Mouse (Mus musculus): ENCODE measurements around the gene Podn.

Podn gene

DNA sequence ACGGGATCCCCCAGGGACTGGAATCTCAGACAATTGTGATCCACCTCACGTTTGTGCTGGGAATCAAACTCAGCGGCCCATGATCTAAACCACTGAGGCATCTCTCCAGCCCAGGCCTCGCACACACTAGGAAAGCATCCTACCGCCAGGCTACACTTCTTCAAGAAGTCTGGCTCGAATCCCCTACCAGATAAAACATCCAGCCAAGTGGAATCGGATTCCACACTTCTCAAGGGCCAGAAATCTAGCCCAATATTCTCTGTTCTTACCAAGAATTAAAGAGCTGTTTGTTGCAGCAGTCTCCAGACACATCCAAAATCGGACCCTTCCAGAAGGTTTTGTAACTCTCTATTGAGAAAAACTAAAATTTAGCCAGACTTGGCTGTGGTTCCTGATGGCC, 59.2 kb downstream of the Podn start:
- no peak for DNase-seq

DNA sequence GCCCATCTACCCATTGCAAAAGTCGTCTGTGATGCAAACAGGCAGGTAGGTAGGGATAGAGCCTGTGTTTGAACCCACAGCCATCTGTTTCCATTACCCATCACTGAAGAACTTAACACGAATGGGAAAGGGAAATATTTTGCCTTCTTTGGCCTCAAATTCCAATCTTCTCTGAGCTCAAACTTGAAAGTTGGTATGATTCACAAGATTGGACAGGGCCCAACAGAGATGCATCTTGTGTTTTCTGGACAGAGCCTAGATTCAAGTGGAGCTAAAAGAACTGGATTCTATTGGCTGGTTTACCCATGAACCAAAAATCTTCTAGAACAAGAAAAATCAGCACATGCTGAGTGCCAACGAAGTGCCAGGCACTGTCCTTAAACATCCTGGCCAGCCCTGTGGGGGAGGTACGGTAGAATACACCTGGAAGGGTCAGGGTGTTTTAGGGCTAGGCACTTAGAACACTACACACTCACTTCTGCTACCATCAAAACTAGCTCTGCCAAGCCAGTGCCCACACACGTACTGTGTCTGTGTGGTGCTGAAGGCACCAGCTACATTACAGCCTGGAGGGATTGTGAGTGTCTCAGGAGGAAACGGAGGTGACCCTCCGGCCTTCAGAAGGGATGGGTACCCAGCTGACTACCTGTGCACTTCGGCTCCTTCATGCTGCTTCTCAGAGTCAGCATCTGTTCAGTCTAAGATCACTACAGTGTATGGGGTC, 63.0 kb downstream of the Podn start:
- DNase-seq: peak; percentile 54

DNA sequence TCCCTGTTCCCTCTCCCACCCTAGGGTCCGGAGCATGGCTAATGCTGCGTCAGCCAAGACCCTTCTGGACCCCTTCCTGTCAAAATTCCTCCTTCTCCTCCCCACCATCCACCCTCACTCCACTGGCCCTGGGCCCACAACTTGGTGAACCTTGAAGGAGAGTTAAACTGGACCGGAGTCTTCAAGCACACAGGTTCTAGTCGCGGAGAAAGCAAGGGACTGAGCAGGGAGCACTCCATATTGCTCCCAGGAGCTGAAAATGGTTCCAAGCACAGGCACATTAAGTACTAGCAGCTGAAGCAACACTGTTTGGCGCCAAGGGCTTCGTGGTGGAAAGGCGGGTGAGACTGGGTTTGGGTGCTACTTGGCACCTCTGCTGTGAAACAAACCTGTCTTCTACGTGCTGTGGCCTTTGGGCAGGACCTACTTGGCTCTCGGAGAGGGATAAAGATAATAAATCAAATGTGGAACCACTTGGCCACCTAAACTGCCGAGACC, 63.8 kb downstream of the Podn start:
- DNase-seq: no peak

DNA sequence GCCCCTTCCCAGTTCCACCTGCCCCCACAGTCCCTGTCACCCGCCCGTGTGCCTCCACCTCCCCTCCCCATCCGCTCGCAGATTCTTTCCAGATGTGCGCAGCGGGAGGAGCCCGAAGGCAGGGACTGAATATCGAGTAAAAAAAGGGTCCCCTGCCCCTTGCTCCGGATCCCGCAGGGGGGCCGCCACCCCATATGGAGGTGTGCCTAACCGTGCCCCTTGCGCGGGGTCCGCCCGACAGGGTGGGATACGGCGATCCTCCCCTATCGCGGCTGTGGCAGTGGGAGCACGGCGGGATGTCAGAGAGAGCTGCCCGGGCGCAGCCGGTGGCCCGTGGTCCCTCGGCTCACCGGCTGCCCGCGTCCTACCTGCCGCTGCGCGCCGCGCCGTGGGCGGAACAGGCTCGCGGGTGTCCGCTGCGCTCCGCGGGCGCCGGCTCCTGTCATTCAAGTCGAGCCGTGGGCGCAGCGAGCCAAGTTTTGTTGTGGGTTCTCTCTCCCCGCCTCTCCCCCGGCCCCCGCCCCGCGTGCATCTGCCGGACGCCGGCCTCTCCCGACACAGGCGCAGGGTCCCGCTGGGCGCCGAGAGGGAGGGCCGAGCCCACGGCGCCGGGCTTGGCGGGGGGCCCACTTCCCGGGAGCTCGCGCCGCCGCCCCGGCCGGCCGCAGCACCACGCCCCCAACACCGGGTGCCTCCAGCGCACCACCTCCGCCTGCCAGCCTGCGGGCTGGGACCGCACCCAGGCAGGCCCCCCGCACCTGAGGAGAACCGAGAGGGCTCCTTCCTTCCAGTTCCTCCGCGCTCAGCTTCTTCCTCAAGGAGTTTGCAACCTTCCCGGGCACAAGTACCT, 64.5 kb downstream of the Podn start:
- DNase-seq: peak; percentile 78

DNA sequence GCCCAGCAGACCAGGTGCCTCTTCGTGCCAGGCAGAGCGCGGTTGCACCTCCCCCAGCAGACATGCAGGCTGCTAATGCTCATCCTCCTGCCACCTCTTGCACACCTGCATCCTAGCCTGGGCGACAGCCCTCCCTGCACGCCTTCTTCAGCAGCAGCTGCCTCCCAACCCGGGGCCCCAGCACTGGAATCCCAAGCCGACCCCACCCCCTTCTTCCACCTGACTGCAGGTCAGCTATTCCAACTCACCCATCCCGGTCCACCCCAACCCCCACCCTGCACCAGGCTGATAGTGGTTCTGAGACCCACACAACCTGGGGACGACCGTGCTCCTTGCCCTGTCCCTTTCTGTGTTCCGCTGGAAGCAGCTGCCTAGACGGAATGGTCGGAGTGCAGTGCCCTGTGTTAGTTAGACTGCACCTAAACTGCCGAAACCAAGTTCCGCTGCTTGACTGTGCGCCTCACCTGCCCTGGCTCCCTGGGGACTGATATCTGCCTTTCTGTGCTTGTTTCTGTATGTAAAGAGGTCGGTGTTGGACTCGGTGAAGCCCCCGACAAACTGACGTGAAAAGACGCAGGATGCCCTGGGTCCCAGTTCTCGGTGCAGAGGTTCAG, 65.2 kb downstream of the Podn start:
- no peak for DNase-seq

DNA sequence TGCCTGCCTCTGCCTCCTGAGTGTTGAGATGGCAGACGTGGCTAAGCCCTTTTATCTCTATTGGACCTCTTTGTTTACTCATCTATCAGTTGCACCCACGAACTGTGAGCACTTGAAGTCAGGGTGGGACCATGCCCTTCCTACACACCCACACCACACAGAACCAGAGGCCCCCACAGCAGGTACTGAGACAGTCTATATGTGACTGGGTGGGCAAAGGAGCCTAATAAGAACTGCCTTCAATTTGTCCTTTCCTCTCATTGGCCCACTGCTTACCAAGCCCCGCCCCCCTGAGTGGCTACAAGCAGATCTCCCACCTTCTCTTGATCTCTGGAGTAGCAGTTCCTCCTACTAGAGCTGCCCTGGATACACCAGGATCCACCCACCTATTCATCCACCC, 70.1 kb downstream of the Podn start:
- no peak for DNase-seq

DNA sequence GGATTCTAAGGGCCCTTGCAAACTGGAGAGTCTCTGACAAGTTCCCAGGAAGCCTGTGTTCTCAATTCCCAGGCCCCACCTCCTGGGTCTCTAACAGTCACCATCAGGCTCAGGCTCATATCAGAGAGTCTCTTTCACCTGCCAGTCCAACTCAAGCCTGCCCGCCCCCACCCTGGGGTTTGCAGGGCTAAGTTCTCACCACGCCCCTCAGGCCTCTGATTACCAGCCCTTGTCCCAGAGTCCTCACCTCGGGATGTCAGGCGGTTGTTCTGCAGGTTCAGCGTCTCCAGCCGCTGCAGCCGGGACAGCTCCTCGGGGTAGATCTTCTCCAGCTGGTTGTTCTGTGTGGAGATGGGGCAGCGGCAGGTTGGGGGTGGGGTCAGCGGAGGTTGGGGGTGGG, 71.0 kb downstream of the Podn start:
- DNase-seq: no peak

DNA sequence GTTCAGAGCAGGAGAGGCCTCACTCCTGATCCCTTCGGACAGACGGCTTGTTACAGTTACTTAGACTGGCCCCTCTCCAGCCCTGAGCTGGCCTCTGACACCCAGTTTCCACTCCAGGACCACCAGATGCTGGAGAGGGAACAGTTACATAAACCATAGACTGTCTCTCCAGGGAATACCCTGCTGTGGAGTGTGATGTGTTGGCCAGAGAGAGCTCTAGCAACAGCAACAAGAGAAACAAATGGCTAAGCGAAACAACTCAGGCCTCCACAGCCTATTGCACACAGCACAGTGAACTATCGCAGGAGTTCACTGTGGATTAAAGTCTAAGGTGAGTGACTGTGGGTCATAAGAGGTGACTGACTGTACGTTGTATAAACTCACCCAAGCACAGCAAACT, 71.6 kb downstream of the Podn start:
- DNase-seq: no peak

DNA sequence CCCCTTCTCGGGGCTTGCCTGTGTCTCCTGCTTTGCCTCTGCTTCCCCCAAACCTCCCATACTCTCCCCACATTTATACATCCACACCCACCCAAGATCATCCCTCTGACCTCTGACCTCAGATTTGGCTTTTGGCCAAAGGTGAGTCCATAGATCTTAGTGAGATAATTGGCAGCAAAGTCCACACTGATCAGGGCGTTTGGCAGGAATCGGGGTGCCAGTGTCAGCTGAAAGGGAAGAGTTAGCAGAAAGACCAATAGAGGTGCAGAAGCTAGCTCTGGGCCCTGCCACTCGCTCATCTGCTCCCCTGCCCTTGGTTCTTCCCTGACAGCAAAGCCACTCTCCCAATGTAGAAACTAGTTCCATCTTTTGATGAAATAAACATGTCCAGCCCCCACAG, 73.1 kb downstream of the Podn start:
- DNase-seq: no peak

DNA sequence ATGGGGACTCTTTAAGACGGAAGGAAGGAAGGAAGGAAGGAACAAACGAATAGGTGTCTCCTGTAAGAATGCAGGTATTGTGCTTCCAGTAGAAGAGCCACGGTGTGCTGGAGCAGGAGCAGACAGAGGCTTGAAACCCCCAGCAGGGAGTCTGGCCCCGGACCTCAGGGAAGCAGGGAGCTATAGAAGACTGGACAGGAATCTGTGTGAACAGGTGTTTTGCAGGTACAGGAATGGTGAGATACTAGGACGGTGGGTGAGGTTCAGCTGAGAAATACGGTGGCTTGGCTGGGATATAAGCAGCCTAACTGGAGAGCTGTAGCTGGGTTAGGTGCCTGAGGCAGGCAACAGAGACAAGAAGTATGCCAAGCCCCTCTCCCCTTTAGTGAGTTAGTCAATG, 76.1 kb downstream of the Podn start:
- no peak for DNase-seq

DNA sequence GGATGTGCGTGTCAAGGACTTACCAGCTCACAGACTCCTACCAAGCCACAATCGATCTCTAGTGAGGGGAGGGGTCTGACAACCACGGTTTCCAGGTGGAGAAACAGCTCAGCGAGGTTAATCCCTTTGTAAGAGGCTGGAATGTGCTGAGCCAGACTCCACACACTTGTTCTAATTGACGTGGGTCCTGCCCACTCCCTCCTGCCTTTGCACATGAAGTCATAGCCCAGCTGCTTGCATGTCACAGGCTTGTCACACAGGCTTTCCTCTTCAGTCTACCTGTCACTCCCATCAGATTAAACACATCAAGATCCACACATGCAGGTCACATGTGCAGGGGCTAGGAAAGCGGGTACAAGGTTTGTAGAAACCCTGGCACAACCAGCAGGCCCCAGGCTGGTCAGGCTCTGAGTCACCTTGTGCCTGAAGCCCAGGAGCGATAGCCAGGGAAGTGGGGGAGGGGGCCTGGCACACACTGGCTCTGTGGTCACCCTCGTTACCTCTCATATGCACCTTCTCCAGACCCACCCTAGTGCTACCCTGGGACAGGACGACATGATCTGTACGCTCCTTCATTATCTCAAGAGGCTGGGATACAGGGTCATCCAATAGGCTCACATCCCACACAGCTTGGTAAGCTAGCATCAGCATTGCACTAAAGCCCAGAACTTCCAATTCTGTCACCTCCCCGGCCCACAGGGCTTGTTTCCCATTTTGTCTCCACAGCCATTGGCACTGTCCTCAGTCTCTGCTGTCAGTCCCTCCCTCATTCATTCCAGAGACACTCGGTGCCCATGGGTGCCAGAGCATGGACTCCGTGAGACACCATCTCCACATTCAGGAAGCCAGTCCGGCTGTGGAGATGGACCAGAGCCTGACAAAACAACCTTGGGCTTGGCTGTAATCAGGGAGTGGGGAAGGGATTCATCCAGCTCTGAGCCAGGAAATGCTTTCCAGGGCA, 77.0 kb downstream of the Podn start:
- peak; percentile 51 for DNase-seq

DNA sequence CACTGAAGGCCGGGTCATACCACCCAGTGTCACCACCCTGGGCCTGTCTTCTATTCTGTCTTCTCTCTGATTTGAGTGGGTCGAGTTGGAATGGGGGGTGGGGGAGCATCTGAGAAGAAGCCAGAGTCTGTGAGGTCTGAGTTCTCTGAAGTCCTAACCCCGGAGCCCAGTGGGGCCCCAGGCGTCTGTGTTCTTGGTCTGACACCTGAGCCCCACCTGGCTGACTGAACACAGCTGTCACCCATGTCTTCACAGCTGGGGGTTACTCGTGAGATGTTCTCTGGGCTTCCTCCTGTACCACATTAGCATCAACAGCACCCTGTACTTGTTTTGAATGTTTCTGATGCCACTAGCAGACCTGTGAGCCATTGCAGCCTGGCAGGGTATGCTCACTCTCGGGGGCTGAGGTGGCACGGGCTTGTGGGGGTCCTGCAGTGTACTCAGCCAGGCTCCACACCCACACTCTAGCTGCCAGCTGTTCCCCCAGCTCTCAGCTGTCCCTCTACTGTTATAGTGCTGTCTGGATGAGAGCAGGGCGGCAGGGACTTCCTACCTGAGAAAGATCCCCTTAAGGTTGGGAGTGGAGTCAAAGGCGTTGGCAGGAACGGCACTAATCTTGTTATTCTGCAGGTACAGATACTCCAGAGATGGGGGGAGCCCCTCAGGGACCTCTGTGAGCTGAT, 77.9 kb downstream of the Podn start:
- DNase-seq: no peak

DNA sequence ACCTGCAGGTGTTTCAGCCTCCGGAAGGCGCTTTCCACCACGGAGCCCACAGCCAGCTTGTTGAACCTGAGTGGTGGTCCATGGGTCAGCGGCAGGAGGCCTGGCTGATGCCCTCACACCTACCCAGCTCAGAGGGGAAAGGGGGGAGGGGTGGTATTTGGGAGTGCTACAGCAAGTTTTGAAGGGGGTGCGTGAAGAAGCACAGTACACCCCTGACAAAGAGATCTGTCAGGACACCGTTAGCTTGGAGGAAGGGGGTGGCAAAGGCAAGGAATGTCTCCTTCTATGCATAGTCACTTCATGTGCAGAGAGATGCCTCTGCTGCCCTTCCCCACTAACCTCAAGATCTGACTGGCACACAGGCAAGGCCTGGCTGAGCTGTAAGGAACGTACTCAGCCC, 78.4 kb downstream of the Podn start:
- no peak for DNase-seq

DNA sequence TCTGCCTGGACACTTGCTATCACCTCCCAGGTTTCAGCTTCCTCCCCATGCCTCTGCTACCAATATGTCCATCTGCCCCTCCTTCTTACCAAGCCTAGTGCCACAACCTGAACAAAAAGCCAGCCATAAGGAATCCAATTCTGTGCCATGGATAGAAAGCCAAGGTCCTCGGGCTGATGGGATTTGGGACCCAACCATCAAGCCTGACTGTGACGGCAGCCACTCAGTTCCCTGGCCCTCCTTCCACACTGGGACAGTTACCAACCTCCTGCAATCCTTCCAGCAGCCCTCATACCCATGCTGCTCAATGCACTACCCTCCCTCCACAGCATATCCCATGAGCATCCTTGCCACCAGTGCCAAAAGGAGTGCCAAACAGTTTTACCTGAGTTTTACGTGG, 79.9 kb downstream of the Podn start:
- no peak for DNase-seq

DNA sequence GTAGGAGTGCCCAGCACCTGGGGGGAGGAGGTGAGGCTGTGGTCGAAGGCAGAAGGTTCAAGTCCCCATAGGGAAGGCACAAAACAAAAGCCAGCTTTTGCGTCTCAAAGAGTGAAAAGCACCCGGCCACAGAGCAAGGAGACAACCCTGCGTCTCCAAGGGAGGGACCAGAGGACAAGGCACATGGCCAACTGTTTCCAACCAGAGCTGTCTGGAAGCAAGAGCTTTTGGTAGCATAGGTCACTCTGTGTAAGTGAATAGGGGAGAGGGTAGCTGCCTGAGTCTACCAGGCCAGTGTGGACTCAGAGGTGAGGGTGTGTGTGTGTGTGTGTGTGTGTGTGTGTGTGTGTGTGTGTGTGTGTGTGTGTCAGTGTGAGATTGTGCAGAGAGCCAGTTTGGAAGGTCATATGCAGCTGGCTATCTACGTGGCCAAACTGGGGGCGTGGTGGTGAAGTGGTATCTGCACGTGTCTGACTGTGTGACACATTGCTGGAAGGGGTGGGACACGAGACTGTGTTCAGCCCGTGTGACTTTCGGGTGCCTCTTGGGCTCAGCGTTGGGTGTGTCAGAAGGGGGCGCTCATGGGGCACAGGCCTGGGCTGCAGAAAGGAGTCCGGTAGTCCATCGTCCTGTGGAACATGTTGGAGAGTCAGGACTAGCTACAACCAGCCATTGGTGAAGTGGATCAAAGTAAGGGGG, 81.0 kb downstream of the Podn start:
- no peak for DNase-seq

DNA sequence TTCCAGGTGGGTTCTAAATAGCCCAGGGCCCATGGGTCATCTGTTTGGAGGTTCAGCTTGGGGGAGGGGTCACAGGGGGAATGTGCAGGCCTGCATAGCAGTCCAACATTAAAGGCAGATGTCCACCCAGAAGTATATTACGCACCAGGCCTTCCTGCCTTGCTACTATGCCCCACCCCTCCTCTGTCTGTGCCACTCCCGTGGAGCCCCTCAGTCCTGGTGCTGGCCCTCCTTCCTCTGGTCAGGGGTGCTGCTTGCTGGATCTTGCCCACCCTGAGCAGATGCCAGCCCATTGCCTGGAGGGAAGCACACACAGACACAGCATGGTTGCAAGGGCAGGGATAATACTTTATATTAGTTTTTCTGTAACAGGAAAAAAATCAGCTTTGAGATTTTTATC, 81.8 kb downstream of the Podn start:
- no peak for DNase-seq

DNA sequence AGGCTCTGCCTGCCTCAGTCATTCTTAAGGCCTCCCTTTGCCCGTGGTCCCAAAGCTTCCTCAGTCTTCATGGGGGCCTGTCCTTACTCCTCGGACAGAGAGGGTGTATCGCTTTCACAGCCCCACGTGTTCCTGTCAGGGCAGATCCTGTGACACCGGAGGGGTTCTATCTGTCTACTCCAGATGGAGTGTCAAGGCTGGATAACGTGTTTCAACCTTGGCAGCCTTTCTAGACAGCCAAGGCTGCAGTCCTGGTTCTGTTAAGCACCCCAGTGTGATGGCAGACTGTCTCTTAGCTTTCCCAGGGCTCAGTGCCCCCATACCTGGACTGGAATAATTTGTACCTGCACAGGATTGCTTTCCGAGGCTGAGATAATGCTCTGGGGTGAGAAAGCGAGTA, 87.7 kb downstream of the Podn start:
- DNase-seq: no peak

DNA sequence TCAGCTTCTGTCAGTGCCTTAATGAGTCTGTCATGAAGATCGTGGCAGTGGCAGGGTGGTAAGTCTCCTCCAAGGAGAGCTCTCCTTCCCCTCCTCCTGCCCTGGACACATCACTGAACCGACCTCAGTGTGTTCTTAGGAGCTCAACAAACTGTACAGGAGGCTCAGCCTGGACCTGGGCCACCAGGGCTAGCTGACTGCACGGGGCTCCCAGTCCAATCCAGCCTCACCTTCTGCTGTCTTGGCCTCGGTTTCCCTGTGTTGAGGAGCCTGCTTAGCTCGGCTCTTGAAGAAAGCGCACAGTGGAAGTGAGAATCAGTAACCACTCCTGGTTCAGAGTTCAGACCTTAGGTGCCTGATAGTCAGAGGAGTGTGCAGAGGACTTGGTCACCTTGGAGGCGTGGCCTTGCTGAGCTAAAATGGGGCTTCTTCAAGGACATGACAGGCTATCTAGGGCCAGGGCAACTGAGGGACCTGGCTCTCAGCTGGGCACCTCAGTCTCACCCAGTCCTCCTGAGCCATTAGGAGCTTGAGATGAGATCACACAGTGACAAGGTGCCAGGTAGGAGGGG, 88.6 kb downstream of the Podn start:
- DNase-seq: no peak

DNA sequence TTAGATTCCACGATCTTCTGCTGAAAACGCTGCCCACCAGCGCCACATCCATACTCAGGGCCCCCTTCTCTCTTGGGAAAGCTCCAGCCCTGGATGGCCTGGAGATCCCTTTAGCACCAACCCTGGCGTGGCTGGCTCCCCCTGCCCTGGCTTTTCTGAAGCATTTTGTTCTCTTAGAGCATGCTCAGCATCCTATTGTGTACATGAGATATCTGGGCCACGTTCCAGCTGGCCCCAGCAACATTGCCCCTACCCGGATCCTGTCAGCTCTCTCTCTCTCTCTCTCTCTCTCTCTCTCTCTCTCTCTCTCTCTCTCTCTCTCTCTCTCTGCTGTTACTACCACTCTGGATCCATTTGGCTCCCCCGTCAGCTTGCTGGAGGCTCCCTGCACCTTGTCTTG, 90.9 kb downstream of the Podn start:
- no peak for DNase-seq

DNA sequence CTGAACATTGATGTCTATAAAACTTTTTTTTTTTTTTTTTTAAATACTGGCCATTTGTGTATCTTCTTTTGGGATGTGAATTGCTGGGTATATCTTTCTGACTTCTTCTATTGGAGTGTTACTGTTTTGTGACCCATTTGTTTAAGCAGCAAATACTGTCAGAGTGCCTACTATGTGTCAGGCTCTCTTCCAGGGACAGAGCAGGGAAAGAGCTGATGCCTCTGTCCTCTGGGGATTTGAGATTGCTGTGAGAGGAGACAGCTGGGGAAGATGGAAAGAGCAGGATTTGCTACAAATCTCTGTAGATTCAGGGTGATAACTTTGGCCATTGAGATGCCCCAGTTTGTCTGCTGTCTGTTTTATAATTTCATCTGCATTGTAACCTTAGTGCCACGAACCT, 96.9 kb downstream of the Podn start:
- no peak for DNase-seq

Measured in right cerebral cortex, adult 18-20 months (tissue).